Mouse (Mus musculus) testis, adult 2 months (tissue): ENCODE data around the gene Upk2. TPM values are rescaled to one million over a fixed set of nuclear protein-coding genes. Genes with fewer than 3 reads are reported as not detected.

ENCODE experiments used
- H3K27ac ChIP-seq: fragments of 200-500 bp; 2 replicates; pipeline ENCODE4 v1.5.1; 2012; ENCODE audit warnings: low read depth, low read length; ENCODE audit not compliant: control insufficient read depth, insufficient read depth
- H3K27me3 ChIP-seq: fragments of 200-500 bp; 2 replicates; pipeline ENCODE4 v1.6.1; 2012; ENCODE audit warnings: mild to moderate bottlenecking, low read length, moderate library complexity; ENCODE audit not compliant: control insufficient read depth, insufficient read depth
- H3K36me3 ChIP-seq: fragments of 200-500 bp; 2 replicates; pipeline ENCODE4 v1.6.1; 2012; ENCODE audit warnings: mild to moderate bottlenecking, low read length; ENCODE audit not compliant: control insufficient read depth, insufficient read depth
- H3K4me1 ChIP-seq: fragments of 200-500 bp; 2 replicates; pipeline ENCODE4 v1.6.1; 2012; ENCODE audit warnings: low read length; ENCODE audit not compliant: control insufficient read depth, insufficient read depth
- H3K4me3 ChIP-seq: fragments of 200-500 bp; 2 replicates; pipeline ENCODE4 v1.5.1; 2012; ENCODE audit warnings: low read depth, mild to moderate bottlenecking, low read length, moderate library complexity, mixed read lengths; ENCODE audit not compliant: control insufficient read depth
- CTCF ChIP-seq: fragments of 200-500 bp; IDR thresholded peaks from 2 replicates; pipeline ENCODE4 v1.5.1; 2012; ENCODE audit warnings: low read depth, mild to moderate bottlenecking, inconsistent platforms, low read length, moderate library complexity; ENCODE audit not compliant: control insufficient read depth, insufficient read depth, insufficient replicate concordance
- POLR2A ChIP-seq: fragments of 200-500 bp; IDR thresholded peaks from 2 replicates; pipeline ENCODE4 v1.6.1; 2012; ENCODE audit warnings: low read depth, mild to moderate bottlenecking, inconsistent platforms, low read length, moderate library complexity; ENCODE audit not compliant: control insufficient read depth
- polyA plus RNA-seq: library from polyadenylated mRNA; depleted of rRNA; stranded (reverse); fragments of >200 nt; gene quantifications from 2 replicates; pipeline ENCODE4 v1.2.3, GENCODE M21; 2012

The Upk2 gene
- polyA plus RNA-seq, 1 experiment, result 2.2 TPM

- Histone ChIP-seq H3K4me3 (no peak overlapping the region), H3K27me3 (no peaks in the 10 kb centered on the region), H3K36me3 (no peaks in the 10 kb centered on the region), H3K4me1 (peaks cover 40% of the 10 kb centered on the region), H3K27ac (peak overlapping the region; percentile 80)
- no peak; the same call in 1 of the 2 replicates for TF ChIP-seq POLR2A
- no peak for TF ChIP-seq CTCF
Measured at GRCm38 (mm10) chr9:44491351-44491750, 36.6 kb upstream of the Upk2 start.

DNA sequence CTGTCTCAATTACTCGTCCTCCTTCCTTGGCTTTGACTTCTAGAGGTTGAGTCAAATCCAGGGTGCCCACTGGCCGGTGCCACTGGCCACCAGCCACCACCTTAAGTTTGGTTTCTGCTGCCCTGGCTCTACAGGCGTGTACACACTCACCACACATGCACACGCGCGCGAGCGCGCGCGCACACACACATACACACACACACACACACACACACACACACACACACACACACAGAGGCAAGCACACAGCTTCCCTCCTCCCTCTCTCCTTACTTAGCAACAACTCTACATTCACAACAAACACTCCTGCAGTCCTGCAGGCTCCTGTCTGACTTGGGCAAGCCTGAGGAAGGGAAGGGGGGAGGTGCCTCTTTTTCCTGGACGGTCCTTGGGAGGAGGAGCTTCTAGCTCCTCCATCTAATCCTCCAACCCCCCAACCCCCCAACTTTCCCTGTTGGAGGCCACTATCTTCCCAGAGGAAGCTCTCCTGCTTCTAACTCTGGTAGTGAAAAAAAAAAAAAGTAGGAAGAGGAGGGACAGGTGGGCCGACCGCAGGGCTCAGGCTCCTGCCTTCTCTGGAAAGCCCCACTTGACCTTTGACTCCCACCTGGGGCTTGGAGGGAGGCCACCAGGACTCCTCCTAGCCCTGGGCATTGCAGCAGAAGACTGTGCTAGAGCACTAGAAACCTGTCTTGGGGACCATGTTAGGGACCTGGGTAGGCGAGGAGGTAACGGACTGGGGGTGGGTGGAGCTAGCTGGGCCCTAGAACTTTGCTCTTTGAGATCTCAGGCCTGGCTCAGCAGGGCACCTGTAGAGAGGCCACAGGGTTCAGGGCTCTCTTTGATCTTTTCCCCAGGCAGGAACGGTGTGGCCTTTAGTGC lies 35.6 kb upstream of the Upk2 start:
- peaks cover 40% of the 10 kb centered on the region for H3K4me1 ChIP-seq
- TF ChIP-seq CTCF, result no peak
- peak; percentile 16; the same call in 1 of the 2 replicates for TF ChIP-seq POLR2A
- no peaks in the 10 kb centered on the region for H3K36me3 ChIP-seq
- H3K27me3 ChIP-seq, result no peaks in the 10 kb centered on the region
- peak overlapping the region; percentile 80 for H3K27ac ChIP-seq
- no peak overlapping the region for H3K4me3 ChIP-seq

DNA sequence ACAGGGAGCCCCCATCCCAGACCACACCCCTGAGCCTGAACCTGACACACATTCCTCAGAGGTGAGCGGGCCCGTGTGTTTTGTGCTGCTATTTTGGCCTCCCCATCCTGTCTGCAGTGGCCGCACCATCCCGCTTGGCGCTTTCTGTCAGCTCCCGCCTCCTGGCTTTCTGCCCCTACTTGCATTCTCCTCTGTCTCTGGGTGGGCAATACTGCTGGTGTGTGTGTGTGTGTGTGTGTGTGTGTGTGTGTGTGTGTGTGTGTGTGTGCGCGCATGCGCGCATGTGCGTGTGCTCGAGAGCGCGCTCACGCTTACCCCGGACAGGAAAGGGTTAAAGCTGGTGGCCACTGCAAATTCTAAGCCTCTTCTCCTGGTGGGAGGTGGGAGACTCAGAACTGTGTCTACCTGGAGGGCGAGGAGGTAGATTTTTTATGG lies 34.9 kb upstream of the Upk2 start:
- TF ChIP-seq CTCF, result no peak
- no peak for TF ChIP-seq POLR2A
- H3K27ac ChIP-seq, result peak overlapping the region; percentile 80
- H3K4me1 ChIP-seq, result peaks cover 39% of the 10 kb centered on the region
- H3K27me3 ChIP-seq, result no peaks in the 10 kb centered on the region
- H3K4me3 ChIP-seq, result no peak overlapping the region
- no peaks in the 10 kb centered on the region for H3K36me3 ChIP-seq

- TF ChIP-seq POLR2A (no peak), CTCF (no peak)
- H3K27ac ChIP-seq, result peak overlapping the region; percentile 64
- H3K4me3 ChIP-seq, result no peak overlapping the region
- no peaks in the 10 kb centered on the region for H3K36me3 ChIP-seq
- H3K4me1 ChIP-seq, result peaks cover 36% of the 10 kb centered on the region
- no peaks in the 10 kb centered on the region for H3K27me3 ChIP-seq
Measured at GRCm38 (mm10) chr9:44488855-44489381, 34.1 kb upstream of the Upk2 start.

GRCm38 (mm10) chr9:44488416-44488815 lies 33.6 kb upstream of the Upk2 start:
- H3K36me3 ChIP-seq, result no peaks in the 10 kb centered on the region
- H3K4me3 ChIP-seq, result no peak overlapping the region
- peaks cover 39% of the 10 kb centered on the region for H3K4me1 ChIP-seq
- H3K27me3 ChIP-seq, result no peaks in the 10 kb centered on the region
- H3K27ac ChIP-seq, result peak overlapping the region; percentile 75
- TF ChIP-seq CTCF (no peak), POLR2A (no peak)

GRCm38 (mm10) chr9:44487441-44487840 lies 32.7 kb upstream of the Upk2 start:
- peak overlapping the region; percentile 15; the same call in 1 of the 2 replicates for H3K4me3 ChIP-seq
- TF ChIP-seq POLR2A (0 out of 2 replicates have a peak, but pooled peaks have one; percentile 13), CTCF (no peak)
- H3K4me1 ChIP-seq, result peaks cover 37% of the 10 kb centered on the region
- no peaks in the 10 kb centered on the region for H3K27me3 ChIP-seq
- H3K36me3 ChIP-seq, result no peaks in the 10 kb centered on the region
- H3K27ac ChIP-seq, result peak overlapping the region; percentile 81

DNA sequence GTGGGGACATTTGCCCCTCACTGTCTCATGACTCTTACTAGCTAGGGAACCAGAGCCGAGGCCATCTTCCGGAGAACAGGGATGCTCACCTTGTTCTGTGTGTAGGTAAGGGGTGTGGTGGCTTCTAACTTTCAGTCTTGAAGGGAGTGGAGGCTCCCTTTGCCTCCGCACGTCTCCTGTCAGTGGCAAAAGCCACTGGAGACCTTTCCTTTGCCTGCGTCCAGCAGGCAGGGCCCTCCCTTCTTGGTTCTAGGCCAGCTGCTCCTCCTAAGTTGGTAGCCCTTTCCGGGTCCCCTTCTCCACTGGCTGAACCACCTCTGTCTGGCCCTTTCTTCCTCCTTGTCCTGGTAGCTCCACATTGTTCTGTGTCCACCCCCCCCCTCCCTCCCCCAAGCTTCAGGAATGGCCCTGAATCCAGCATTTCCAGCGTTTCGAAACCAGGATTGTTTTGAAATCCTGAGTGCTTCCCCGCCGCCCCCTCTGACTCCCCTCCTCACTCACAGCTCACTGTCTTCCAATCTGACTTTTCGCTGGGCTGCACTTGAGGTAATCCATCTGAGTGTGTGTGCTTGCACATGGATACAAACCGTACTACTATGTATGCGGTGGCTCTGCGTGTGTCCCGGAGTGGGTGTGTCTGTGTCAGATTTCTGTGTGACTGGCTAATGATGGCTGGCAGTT lies 32.1 kb upstream of the Upk2 start:
- H3K36me3 ChIP-seq, result no peaks in the 10 kb centered on the region
- H3K27ac ChIP-seq, result peak overlapping the region; percentile 81
- no peak for TF ChIP-seq CTCF
- TF ChIP-seq POLR2A, result 0 out of 2 replicates have a peak, but pooled peaks have one; percentile 6
- H3K27me3 ChIP-seq, result no peaks in the 10 kb centered on the region
- peaks cover 35% of the 10 kb centered on the region for H3K4me1 ChIP-seq
- H3K4me3 ChIP-seq, result peak overlapping the region; percentile 15
